Mouse (Mus musculus) gonadal fat pad, adult 2 months (tissue): Measurements from ENCODE around the gene Rtcb. TPM values are rescaled to one million over a fixed set of nuclear protein-coding genes. Genes with fewer than 3 reads are reported as not detected.

Experiments
- DNase-seq: peaks from one replicate; pipeline ENCODE4 v3.0.0-alpha.2; 2012; ENCODE audit warnings: low read depth
- polyA plus RNA-seq: library from polyadenylated mRNA; depleted of rRNA; stranded (reverse); fragments of >200 nt; gene quantifications from 2 replicates; pipeline ENCODE4 v1.2.3, GENCODE M21; 2012; rRNA removed

Gene Rtcb
- polyA plus RNA-seq = 182 and 243 TPM in 2 replicates

GRCm38 (mm10) chr10:85957464-85957950, at the start of gene Rtcb:
Gene Rtcb, minus strand, starts transcription at chr10:85957823.
- peak; percentile 57 for DNase-seq

GRCm38 (mm10) chr10:86006455-86006854, 48.8 kb upstream of the Rtcb start:
- no peak for DNase-seq

GRCm38 (mm10) chr10:86000447-86000846, 42.8 kb upstream of the Rtcb start:
- DNase-seq = no peak

- no peak for DNase-seq
These were observed 37.0 kb upstream of the Rtcb start for GRCm38 (mm10) chr10:85994543-85995104.

- DNase-seq = no peak
These were observed 36.2 kb upstream of the Rtcb start for GRCm38 (mm10) chr10:85993836-85994235.

- no peak for DNase-seq
These were observed 34.8 kb upstream of the Rtcb start for GRCm38 (mm10) chr10:85992412-85992811.

- DNase-seq = no peak
These were observed 31.9 kb upstream of the Rtcb start for GRCm38 (mm10) chr10:85989412-85990115.

GRCm38 (mm10) chr10:85972915-85973314, 15.3 kb upstream of the Rtcb start:
- DNase-seq = no peak

GRCm38 (mm10) chr10:85971826-85972225, 14.2 kb upstream of the Rtcb start:
- DNase-seq = no peak

- no peak for DNase-seq
These were observed 12.4 kb upstream of the Rtcb start for GRCm38 (mm10) chr10:85969894-85970620.

- no peak for DNase-seq
These were observed 11.1 kb upstream of the Rtcb start for GRCm38 (mm10) chr10:85968731-85969130.

- no peak for DNase-seq
These were observed 10.6 kb upstream of the Rtcb start for GRCm38 (mm10) chr10:85968157-85968634.

- no peak for DNase-seq
These were observed 10.0 kb upstream of the Rtcb start for GRCm38 (mm10) chr10:85967411-85968156.

- no peak for DNase-seq
These were observed 8.9 kb upstream of the Rtcb start for GRCm38 (mm10) chr10:85966476-85966875.

- DNase-seq = no peak
These were observed 6.7 kb upstream of the Rtcb start for GRCm38 (mm10) chr10:85964316-85964715.

GRCm38 (mm10) chr10:85962897-85963296, 5.3 kb upstream of the Rtcb start:
- no peak for DNase-seq

GRCm38 (mm10) chr10:85956871-85957419, 678 bp downstream of the Rtcb start:
- DNase-seq = no peak

GRCm38 (mm10) chr10:85954429-85954828, 3.2 kb downstream of the Rtcb start:
- no peak for DNase-seq

GRCm38 (mm10) chr10:85953401-85953800, 4.2 kb downstream of the Rtcb start:
- DNase-seq = no peak

- DNase-seq = no peak
These were observed 5.7 kb downstream of the Rtcb start for GRCm38 (mm10) chr10:85951765-85952443.
